Mouse (Mus musculus): ENCODE data around the gene Phrf1. TPM values are rescaled to one million over a fixed set of nuclear protein-coding genes. Genes with fewer than 3 reads are reported as not detected.

Phrf1 gene
- polyA plus RNA-seq, 1 experiment from 2014 or later = 114 TPM

- peaks cover 32% of the 10 kb centered on the region for H3K36me3 ChIP-seq (replicated peaks)
- H3K4me3 ChIP-seq = peak within 1 kb of the TSS; percentile 77
- peak; percentile 99 for DNase-seq (ENCODE audit: low spot score)
- no peaks in the 10 kb centered on the region for H3K27me3 ChIP-seq (replicated peaks; ENCODE audit: low read depth, poor library complexity, severe bottlenecking)
- H3K4me1 ChIP-seq = peaks cover 64% of the 10 kb centered on the region
- under 1% methylated on average over 41 of the region's 41 CpGs for WGBS
- H3K9me3 ChIP-seq = no peaks in the 10 kb centered on the region
- peak within 1 kb of the TSS; percentile 95 for H3K27ac ChIP-seq (replicated peaks)
Observed at GRCm38 (mm10) chr7:141215101-141215879, 13.3 kb upstream of the Phrf1 start, which contains the start of gene Rassf7. Gene Rassf7 (plus strand): TSS chr7:141215860.

DNA sequence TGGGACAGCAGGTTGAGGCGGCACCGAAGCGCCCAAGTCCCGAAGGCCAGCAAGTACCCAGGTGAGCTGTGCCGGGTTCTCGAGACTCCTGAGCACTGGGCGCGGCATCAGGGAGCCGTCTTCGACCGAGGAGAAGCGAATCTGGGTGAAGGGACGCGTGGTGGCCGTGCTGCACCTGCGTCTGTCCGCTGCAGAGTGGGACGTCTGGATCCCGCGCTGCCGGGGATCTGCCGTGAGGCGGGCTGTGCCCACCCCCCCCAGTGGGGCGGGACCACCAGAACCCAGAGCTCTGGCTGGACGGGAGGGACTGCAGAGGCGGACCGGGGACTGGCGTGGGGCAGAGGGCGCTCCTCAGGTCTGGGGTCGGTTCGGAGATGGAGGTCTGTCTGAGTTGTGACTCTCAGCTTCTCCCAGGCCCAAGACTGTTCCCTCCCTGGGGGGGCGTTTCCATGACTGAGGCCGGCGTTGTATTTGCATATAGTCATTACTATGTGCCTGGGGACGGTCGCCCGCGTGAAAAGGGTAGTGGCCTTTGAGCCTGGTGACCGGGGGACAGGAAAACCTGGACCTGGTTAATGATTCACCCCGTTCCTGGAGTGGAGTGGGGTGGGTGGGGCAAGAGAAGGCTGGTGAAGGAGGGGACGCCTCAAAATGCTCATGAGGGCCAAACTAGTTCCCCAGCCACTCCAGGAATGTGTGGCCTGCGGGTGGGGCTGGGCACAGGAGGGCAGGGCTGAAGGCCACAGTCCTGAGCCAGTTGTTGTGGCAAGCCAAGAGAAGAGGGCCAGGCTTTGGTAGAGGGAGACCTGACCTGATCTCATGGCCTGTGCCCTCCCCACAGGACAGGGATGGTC lies 12.5 kb upstream of the Phrf1 start:
- no peak for DNase-seq (ENCODE audit: low spot score)
- Histone ChIP-seq H3K4me3 (peak overlapping the region; percentile 77), H3K9me3 (no peaks in the 10 kb centered on the region), H3K27me3 (replicated peaks; ENCODE audit: low read depth, poor library complexity, severe bottlenecking) (no peaks in the 10 kb centered on the region), H3K36me3 (replicated peaks) (peaks cover 32% of the 10 kb centered on the region), H3K4me1 (peaks cover 70% of the 10 kb centered on the region), H3K27ac (replicated peaks) (peak overlapping the region; percentile 95)
- WGBS = under 1% methylated on average over 42 of the region's 42 CpGs

GRCm38 (mm10) chr7:141216894-141217293 lies 11.7 kb upstream of the Phrf1 start:
- no peaks in the 10 kb centered on the region for H3K27me3 ChIP-seq (replicated peaks; ENCODE audit: low read depth, poor library complexity, severe bottlenecking)
- H3K4me1 ChIP-seq = peaks cover 75% of the 10 kb centered on the region
- no peaks in the 10 kb centered on the region for H3K9me3 ChIP-seq
- DNase-seq (ENCODE audit: low spot score) = no peak
- peak overlapping the region; percentile 95; the same call in 1 of the 2 replicates for H3K27ac ChIP-seq (replicated peaks)
- 90% methylated on average over 11 of the region's 11 CpGs for WGBS
- peak overlapping the region; percentile 77 for H3K4me3 ChIP-seq
- peaks cover 32% of the 10 kb centered on the region for H3K36me3 ChIP-seq (replicated peaks)

DNA sequence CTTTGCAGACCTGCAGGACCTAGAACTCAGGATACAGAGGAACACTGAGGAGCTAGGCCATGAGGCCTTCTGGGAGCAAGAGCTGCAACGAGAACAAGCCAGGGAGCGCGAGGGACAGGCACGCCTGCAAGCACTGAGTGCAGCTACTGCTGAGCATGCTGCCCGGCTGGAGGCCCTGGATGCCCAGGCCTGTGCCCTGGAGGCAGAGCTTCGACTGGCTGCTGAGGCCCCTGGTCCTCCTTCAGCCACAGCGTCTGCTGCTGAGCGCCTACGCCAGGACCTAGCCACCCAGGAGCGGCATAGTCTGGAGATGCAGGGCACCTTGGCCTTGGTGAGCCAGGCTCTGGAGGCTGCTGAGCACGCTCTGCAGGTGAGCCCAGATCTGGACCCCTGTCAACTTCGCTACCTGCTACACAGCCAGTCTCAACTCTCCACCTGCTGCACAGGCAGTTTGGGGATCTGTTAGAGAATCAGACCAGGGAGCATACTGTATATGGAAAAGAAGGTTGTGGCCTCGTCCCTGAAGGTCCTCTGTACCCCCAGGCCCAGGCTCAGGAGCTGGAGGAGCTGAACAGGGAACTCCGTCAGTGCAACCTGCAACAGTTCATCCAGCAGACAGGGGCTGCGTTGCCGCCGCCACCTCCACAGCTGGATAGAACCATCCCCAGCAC lies 11.1 kb upstream of the Phrf1 start:
- no peak for DNase-seq (ENCODE audit: low spot score)
- Histone ChIP-seq H3K4me1 (peaks cover 80% of the 10 kb centered on the region), H3K4me3 (peak overlapping the region; percentile 77; the same call in 1 of the 2 replicates), H3K9me3 (no peaks in the 10 kb centered on the region), H3K36me3 (replicated peaks) (peaks cover 32% of the 10 kb centered on the region), H3K27me3 (replicated peaks; ENCODE audit: low read depth, poor library complexity, severe bottlenecking) (no peaks in the 10 kb centered on the region), H3K27ac (replicated peaks) (peak overlapping the region; percentile 95; the same call in 1 of the 2 replicates)
- 91% methylated on average over 17 of the region's 17 CpGs for WGBS

GRCm38 (mm10) chr7:141218141-141218540 lies 10.4 kb upstream of the Phrf1 start:
- Histone ChIP-seq H3K27me3 (replicated peaks; ENCODE audit: low read depth, poor library complexity, severe bottlenecking) (no peaks in the 10 kb centered on the region), H3K27ac (replicated peaks) (no peak overlapping the region), H3K36me3 (replicated peaks) (peaks cover 32% of the 10 kb centered on the region), H3K4me3 (0 out of 2 replicates have a peak overlapping the region, but pooled peaks have one; percentile 77), H3K9me3 (no peaks in the 10 kb centered on the region), H3K4me1 (peaks cover 78% of the 10 kb centered on the region)
- 92% methylated on average over 3 of the region's 3 CpGs for WGBS
- DNase-seq (ENCODE audit: low spot score) = no peak

- Histone ChIP-seq H3K4me3 (no peak overlapping the region), H3K27me3 (replicated peaks; ENCODE audit: low read depth, poor library complexity, severe bottlenecking) (no peaks in the 10 kb centered on the region), H3K9me3 (no peaks in the 10 kb centered on the region), H3K27ac (replicated peaks) (0 out of 2 replicates have a peak overlapping the region, but pooled peaks have one; percentile 20), H3K36me3 (replicated peaks) (peaks cover 32% of the 10 kb centered on the region), H3K4me1 (peaks cover 73% of the 10 kb centered on the region)
- no peak for DNase-seq (ENCODE audit: low spot score)
- WGBS = 90% methylated on average over 5 of the region's 5 CpGs
Observed at GRCm38 (mm10) chr7:141218557-141219133, 9.9 kb upstream of the Phrf1 start.

DNA sequence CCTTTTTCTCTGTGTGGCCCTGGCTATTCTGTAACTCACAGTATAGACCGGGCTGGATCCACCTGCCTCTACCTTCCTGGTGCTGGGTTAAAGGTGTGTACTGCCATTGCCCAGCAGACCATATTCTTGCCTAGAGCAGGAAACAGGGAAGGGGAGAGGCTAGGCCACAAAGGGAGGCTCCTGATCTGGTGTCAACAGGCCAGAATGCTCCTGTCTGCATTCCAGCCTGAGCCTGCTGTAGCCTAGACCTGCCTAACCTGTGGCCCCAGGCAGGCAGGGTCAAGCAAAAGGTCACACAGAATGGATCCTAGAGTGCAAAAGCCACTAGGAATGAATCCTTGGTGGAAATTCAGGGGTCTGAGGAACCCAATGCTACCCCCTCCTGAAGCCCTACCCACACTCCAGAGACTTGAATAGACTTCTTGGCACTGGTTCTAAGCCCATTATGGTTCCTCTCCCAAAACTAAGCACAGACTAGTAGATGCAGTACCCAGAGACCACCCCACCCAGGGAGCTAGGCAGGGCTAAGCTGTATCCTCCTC lies 9.0 kb upstream of the Phrf1 start:
- H3K4me1 ChIP-seq = peaks cover 64% of the 10 kb centered on the region
- no peaks in the 10 kb centered on the region for H3K27me3 ChIP-seq (replicated peaks; ENCODE audit: low read depth, poor library complexity, severe bottlenecking)
- no peaks in the 10 kb centered on the region for H3K9me3 ChIP-seq
- no peak overlapping the region for H3K27ac ChIP-seq (replicated peaks)
- DNase-seq (ENCODE audit: low spot score) = no peak
- peaks cover 32% of the 10 kb centered on the region for H3K36me3 ChIP-seq (replicated peaks)
- H3K4me3 ChIP-seq = no peak overlapping the region
- 81% methylated on average over 1 of the region's 1 CpGs for WGBS

DNA sequence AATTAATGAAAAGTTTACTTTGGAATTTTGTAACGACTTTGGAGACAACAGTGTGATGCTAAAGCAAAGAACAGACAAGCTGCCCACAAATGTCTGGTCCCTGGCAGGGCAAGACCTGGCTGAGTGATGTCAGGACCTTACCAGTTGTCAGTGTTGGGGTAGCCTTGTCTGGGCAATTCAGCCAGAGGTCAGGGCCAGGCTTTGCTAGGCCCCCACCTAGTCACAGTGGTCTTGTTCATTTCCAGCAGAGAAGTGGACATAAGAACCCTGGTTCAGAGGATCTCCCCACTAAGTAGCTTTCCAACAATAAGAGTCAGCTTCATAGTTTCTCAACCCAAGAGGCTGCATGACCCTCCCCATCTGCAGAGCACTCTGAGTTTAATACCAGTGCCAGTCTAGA lies 8.2 kb upstream of the Phrf1 start:
- Histone ChIP-seq H3K27ac (replicated peaks) (0 out of 2 replicates have a peak overlapping the region, but pooled peaks have one; percentile 92), H3K4me3 (peak overlapping the region; percentile 58; the same call in 1 of the 2 replicates), H3K27me3 (replicated peaks; ENCODE audit: low read depth, poor library complexity, severe bottlenecking) (no peaks in the 10 kb centered on the region), H3K4me1 (peaks cover 57% of the 10 kb centered on the region), H3K36me3 (replicated peaks) (peaks cover 32% of the 10 kb centered on the region), H3K9me3 (no peaks in the 10 kb centered on the region)
- DNase-seq (ENCODE audit: low spot score) = no peak
- 68% methylated on average over 1 of the region's 1 CpGs for WGBS

DNA sequence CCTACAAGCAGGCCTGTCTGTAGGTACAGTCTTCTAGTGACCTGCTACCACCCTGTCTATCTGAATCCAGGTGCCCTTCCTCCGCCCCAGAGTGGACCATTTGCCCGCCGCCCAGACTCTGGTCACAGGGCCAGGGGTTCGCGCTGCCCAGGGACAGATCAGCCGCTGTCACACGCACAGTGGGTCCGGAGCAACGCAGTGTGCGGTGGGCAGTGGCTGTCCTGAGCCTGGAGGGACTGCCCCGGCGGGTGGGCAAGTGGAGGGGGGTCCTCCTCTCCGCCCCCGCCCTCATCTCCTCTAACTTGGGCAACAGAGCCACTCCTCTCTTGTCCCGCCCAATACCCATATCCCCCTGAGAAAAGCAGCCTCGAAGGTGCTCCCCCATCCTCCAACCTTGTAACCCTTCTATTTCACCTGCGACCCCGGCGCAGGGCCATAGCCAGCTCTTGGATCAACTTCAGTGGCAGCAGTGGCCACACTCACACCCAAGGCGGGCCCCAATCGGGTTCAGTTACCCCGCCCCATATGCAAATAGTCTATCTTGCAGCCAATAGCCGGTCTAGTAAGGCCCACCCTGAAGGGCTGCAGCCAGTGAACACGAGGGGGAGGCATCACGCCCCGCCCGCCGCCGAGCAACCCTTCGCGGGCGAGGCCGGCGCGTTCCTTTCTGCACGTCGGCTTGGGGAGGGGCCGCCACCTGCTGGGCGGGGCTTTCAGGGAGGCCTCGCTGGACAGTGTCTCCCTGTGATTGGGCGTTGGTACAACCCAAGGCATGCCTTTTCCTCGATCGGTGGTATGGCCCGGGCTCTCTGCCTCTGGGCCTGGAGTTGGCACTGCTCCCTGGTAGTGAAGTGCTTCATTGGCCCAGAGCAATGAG lies 7.1 kb upstream of the Phrf1 start:
- H3K27ac ChIP-seq (replicated peaks) = peak overlapping the region; percentile 92
- peak; percentile 100 for DNase-seq (ENCODE audit: low spot score)
- no peaks in the 10 kb centered on the region for H3K27me3 ChIP-seq (replicated peaks; ENCODE audit: low read depth, poor library complexity, severe bottlenecking)
- H3K9me3 ChIP-seq = no peaks in the 10 kb centered on the region
- H3K4me1 ChIP-seq = peaks cover 50% of the 10 kb centered on the region
- H3K4me3 ChIP-seq = peak overlapping the region; percentile 58
- peaks cover 32% of the 10 kb centered on the region for H3K36me3 ChIP-seq (replicated peaks)
- 4% methylated on average over 44 of the region's 44 CpGs for WGBS

DNA sequence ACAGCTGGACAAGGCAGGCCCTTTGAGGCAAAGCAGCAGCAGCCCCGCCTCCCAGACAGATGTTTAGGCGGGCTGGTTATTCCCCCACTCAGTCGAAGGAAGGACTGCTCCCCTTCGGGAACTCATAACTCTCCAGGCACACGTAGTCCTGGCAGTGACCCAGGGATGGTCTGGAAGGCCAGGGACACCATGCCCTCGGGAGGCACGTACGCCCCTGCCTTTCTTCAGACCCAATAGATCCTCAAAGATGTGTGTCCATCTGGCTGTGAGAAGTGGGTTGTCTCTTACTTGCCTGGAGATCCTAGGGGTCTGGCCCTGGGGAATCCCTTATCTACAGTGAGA lies 6.5 kb upstream of the Phrf1 start:
- 14% methylated on average over 8 of the region's 8 CpGs for WGBS
- no peak for DNase-seq (ENCODE audit: low spot score)
- H3K4me3 ChIP-seq = peak overlapping the region; percentile 58
- peaks cover 29% of the 10 kb centered on the region for H3K36me3 ChIP-seq (replicated peaks)
- H3K27ac ChIP-seq (replicated peaks) = peak overlapping the region; percentile 92
- peaks cover 44% of the 10 kb centered on the region for H3K4me1 ChIP-seq
- H3K27me3 ChIP-seq (replicated peaks; ENCODE audit: low read depth, poor library complexity, severe bottlenecking) = no peaks in the 10 kb centered on the region
- H3K9me3 ChIP-seq = no peaks in the 10 kb centered on the region

DNA sequence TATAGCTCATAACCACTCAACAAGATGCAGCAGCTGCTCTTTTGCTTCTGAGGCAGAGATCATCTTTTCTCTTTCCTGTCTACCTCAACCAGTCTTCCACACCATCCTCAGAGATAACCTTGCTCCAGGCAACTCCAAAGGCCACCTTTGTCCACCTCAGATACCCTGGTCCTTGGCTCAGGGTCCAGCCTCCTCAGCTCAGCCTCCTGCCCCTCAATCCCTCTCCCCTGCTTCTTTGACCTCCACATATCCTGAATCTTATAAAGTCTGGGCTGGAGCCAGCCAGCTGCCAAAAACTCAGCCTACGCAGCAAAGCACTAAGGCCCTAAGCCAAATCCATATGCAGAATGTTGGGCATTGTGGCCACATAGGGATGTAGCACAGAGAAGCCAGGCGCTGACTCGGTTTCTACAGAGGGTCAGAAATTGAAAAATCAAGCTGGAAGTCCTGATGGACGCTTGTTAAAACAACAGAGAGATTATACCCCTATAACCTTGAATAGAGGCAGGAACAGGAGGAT lies 5.8 kb upstream of the Phrf1 start:
- Histone ChIP-seq H3K27me3 (replicated peaks; ENCODE audit: low read depth, poor library complexity, severe bottlenecking) (no peaks in the 10 kb centered on the region), H3K4me1 (peaks cover 40% of the 10 kb centered on the region), H3K4me3 (no peak overlapping the region), H3K9me3 (no peaks in the 10 kb centered on the region), H3K36me3 (replicated peaks) (peaks cover 23% of the 10 kb centered on the region), H3K27ac (replicated peaks) (peak overlapping the region; percentile 92)
- WGBS = 93% methylated on average over 4 of the region's 4 CpGs
- DNase-seq (ENCODE audit: low spot score) = no peak
